Mouse (Mus musculus) heart, embryonic 15.5 days (tissue): Measurements from ENCODE around the gene Neurog3. TPM values are rescaled to one million over a fixed set of nuclear protein-coding genes. Genes with fewer than 3 reads are reported as not detected.
A peak's percentile ranks its signal among the peaks of the same experiment; 100 is the strongest.

ENCODE experiments used
- ATAC-seq: fragments of 200-750 bp; cut with Nextera tagmentation; replicated peaks from 2 replicates; pipeline ENCODE4 v1.8.0; 2017; ENCODE audit warnings: low read depth, moderate TSS enrichment; ENCODE audit not compliant: insufficient number of reproducible peaks, insufficient read depth, low FRiP score
- H3K27ac ChIP-seq: fragments of 300-500 bp; sonication (generic); 2 replicates; pipeline ENCODE4 v1.5.1; 2015; ENCODE audit warnings: mild to moderate bottlenecking, inconsistent platforms
- H3K27me3 ChIP-seq: fragments of 300-500 bp; sonication (generic); 2 replicates; pipeline ENCODE4 v1.6.1; 2015; ENCODE audit warnings: inconsistent platforms
- H3K36me3 ChIP-seq: fragments of 300-500 bp; sonication (generic); 2 replicates; pipeline ENCODE4 v1.6.1; 2015; ENCODE audit warnings: mild to moderate bottlenecking, inconsistent platforms
- H3K4me1 ChIP-seq: fragments of 300-500 bp; sonication (generic); replicated peaks from 2 replicates; pipeline ENCODE4 v1.6.1; 2015; ENCODE audit warnings: inconsistent platforms
- H3K4me2 ChIP-seq: fragments of 300-500 bp; sonication (generic); 2 replicates; pipeline ENCODE4 v1.6.1; 2015; ENCODE audit warnings: inconsistent platforms, mild to moderate bottlenecking, moderate library complexity
- H3K4me3 ChIP-seq: fragments of 300-500 bp; sonication (generic); 2 replicates; pipeline ENCODE4 v1.5.1; 2015; ENCODE audit warnings: mild to moderate bottlenecking, inconsistent platforms
- H3K9ac ChIP-seq: fragments of 300-500 bp; sonication (generic); 2 replicates; pipeline ENCODE4 v1.6.1; 2015; ENCODE audit warnings: mild to moderate bottlenecking, inconsistent platforms
- H3K9me3 ChIP-seq: fragments of 300-500 bp; sonication (generic); replicated peaks from 2 replicates; pipeline ENCODE4 v1.6.1; 2016; ENCODE audit warnings: inconsistent platforms
- WGBS: fragments of 180-500 bp; shearing (Covaris S2); methylation state at CpG from one replicate; pipeline ENCODE4 v1.1.7; 2015; ENCODE audit warnings: mixed read lengths; 5-methylcytosine and 5-hydroxymethylcytosine counted together
- polyA plus RNA-seq: library from polyadenylated mRNA; unstranded; fragments of >200 nt; fragmentation: Nextera tagmentation; extraction: Ambion mirVana; gene quantifications from 2 replicates; pipeline ENCODE4 v1.2.1, GENCODE M21; 2015

The Neurog3 gene
- not detected in 2 replicates for polyA plus RNA-seq

GRCm38 (mm10) chr10:62132691-62133281 lies at the start of gene Neurog3:
Gene Neurog3, plus strand, starts transcription at chr10:62133090.
- peaks cover 11% of the 10 kb centered on the region for H3K4me1 ChIP-seq
- H3K36me3 ChIP-seq, result no peaks in the 10 kb centered on the region
- no peak within 1 kb of the TSS for H3K9ac ChIP-seq
- under 1% methylated on average over 29 of the region's 29 CpGs for WGBS
- peak within 1 kb of the TSS; percentile 33 for H3K4me3 ChIP-seq
- H3K27ac ChIP-seq, result no peak within 1 kb of the TSS
- H3K9me3 ChIP-seq, result no peaks in the 10 kb centered on the region
- peak within 1 kb of the TSS; percentile 59 for H3K4me2 ChIP-seq
- no peak for ATAC-seq
- peaks cover 100% of the 10 kb centered on the region for H3K27me3 ChIP-seq

- no peaks in the 10 kb centered on the region for H3K36me3 ChIP-seq
- no peaks in the 10 kb centered on the region for H3K9me3 ChIP-seq
- ATAC-seq, result no peak
- no peak overlapping the region for H3K4me2 ChIP-seq
- H3K27me3 ChIP-seq, result no peaks in the 10 kb centered on the region
- no peak overlapping the region for H3K9ac ChIP-seq
- H3K4me3 ChIP-seq, result no peak overlapping the region
- WGBS, result 59% methylated on average over 2 of the region's 2 CpGs
- no peak overlapping the region for H3K27ac ChIP-seq
- H3K4me1 ChIP-seq, result no peaks in the 10 kb centered on the region
Observed at GRCm38 (mm10) chr10:62086044-62086443, 46.8 kb upstream of the Neurog3 start.

DNA sequence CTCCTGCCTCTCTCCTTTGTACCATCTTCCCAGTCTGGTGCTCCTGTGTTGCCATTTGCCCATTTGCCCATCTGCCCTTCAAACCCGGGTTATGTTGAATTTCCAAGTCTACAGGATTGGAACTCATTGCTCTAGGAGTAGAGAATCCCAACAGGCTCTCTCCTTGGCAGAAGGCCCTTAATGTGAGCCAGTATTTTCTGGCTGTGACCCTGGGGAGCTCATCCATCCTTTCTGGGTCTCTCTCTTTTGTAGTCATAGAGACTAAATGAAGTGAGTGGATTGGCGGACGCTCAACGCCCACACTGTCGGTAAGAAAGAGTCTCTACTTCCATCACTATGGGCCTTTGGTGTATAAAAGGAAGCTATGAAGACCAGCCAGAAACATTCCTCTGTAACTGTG lies 46.1 kb upstream of the Neurog3 start:
- ATAC-seq, result no peak
- Histone ChIP-seq H3K36me3 (no peaks in the 10 kb centered on the region), H3K4me2 (no peak overlapping the region), H3K4me3 (no peak overlapping the region), H3K9me3 (no peaks in the 10 kb centered on the region), H3K9ac (no peak overlapping the region), H3K27me3 (no peaks in the 10 kb centered on the region), H3K27ac (no peak overlapping the region), H3K4me1 (no peaks in the 10 kb centered on the region)
- 82% methylated on average over 5 of the region's 5 CpGs for whole genome bisulfite sequencing

DNA sequence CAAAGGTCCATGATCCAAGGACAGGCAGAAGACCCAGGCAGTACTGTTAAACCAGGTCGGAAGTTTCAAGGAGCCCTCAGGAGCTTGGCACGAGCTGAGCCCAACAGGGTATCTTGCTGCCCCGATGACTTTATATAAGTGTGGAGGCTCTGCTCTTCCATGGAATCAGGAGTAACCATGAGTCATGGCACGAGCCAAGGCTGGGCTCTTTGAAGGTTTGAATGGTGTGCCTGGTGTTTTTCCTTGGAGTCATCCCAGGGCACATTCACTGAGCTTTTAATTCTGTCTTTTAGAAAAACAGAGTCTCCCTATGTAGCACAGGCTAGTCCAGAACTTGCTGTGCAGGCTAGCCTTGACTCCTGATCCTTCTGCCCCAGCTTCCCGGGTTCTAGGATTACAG lies 44.5 kb upstream of the Neurog3 start:
- H3K27me3 ChIP-seq, result no peaks in the 10 kb centered on the region
- 72% methylated on average over 5 of the region's 5 CpGs for WGBS
- H3K4me2 ChIP-seq, result no peak overlapping the region
- no peak overlapping the region for H3K27ac ChIP-seq
- H3K9me3 ChIP-seq, result no peaks in the 10 kb centered on the region
- no peak overlapping the region for H3K9ac ChIP-seq
- no peaks in the 10 kb centered on the region for H3K36me3 ChIP-seq
- no peaks in the 10 kb centered on the region for H3K4me1 ChIP-seq
- H3K4me3 ChIP-seq, result no peak overlapping the region
- no peak for ATAC-seq

DNA sequence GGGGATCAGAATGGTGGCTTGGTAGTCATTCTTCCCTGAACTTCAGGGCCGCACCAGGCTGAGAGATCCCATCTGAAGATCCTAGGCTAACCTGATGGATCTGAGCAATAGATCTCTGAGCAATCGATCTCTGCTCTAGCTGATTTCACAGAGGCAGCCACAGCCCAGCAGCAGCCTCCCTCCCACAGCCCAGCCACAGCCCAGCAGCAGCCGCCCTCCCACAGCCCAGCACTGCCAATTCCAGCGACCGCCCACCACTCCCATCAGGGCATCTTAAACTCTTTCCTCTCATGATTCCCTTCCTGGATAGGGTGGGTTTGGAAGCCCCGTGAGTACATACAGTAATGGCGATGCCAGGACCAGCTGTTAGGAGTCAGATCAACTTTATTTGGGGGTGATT lies 43.8 kb upstream of the Neurog3 start:
- Histone ChIP-seq H3K9ac (no peak overlapping the region), H3K36me3 (no peaks in the 10 kb centered on the region), H3K27me3 (no peaks in the 10 kb centered on the region), H3K4me2 (no peak overlapping the region), H3K9me3 (no peaks in the 10 kb centered on the region), H3K27ac (no peak overlapping the region), H3K4me3 (no peak overlapping the region), H3K4me1 (no peaks in the 10 kb centered on the region)
- no peak for ATAC-seq
- 51% methylated on average over 7 of the region's 7 CpGs for WGBS

DNA sequence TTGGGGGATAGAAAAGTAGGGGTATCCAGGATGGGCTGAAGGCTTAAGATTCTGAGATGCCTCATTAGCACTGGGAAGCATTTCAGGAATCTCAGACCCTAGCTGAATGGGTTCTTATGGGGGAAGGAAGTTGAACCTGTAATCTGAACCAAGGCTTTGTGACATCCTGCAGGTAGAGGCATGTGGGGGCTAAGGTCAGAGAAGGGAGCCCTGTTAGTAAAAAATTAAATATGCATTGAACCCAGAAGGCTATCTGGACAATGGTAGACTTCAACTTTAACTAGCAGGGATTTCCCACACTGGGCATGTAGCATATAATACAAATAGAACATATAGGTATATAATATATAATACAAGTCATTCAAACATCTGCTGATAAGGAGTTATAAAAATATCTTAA lies 43.4 kb upstream of the Neurog3 start:
- no peak for ATAC-seq
- no peak overlapping the region for H3K4me3 ChIP-seq
- no peaks in the 10 kb centered on the region for H3K4me1 ChIP-seq
- no peak overlapping the region for H3K9ac ChIP-seq
- no peak overlapping the region for H3K27ac ChIP-seq
- H3K4me2 ChIP-seq, result no peak overlapping the region
- H3K9me3 ChIP-seq, result no peaks in the 10 kb centered on the region
- H3K36me3 ChIP-seq, result no peaks in the 10 kb centered on the region
- no peaks in the 10 kb centered on the region for H3K27me3 ChIP-seq

- WGBS, result 69% methylated on average over 7 of the region's 7 CpGs
- H3K27ac ChIP-seq, result no peak overlapping the region
- H3K4me1 ChIP-seq, result no peaks in the 10 kb centered on the region
- no peak overlapping the region for H3K4me3 ChIP-seq
- H3K9me3 ChIP-seq, result no peaks in the 10 kb centered on the region
- ATAC-seq, result no peak
- no peaks in the 10 kb centered on the region for H3K36me3 ChIP-seq
- no peaks in the 10 kb centered on the region; the same call in 1 of the 2 replicates for H3K27me3 ChIP-seq
- no peak overlapping the region for H3K9ac ChIP-seq
- H3K4me2 ChIP-seq, result no peak overlapping the region
Observed at GRCm38 (mm10) chr10:62093903-62094302, 39.0 kb upstream of the Neurog3 start.

DNA sequence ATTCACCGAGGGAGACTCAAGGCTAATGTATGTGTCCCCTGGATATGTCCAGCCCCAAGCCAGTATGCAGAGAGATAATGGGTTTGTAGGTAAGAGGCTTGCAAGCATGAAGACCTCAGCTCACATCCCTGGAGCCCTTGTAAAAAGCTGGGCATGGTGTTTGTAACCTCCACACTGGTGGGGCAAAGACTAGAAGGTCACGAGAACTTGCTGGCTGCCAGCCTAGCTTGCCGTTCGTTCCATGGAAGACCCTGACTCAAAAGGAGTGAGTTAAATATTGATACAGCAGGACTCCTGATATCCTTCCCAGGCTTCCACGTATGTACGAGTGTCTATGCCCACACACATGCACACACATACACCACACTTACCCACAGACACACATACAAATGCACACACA lies 38.5 kb upstream of the Neurog3 start:
- H3K4me1 ChIP-seq, result no peaks in the 10 kb centered on the region
- no peak overlapping the region for H3K27ac ChIP-seq
- no peaks in the 10 kb centered on the region; the same call in 1 of the 2 replicates for H3K27me3 ChIP-seq
- no peak for ATAC-seq
- 73% methylated on average over 6 of the region's 6 CpGs for WGBS
- H3K4me3 ChIP-seq, result no peak overlapping the region
- no peaks in the 10 kb centered on the region for H3K36me3 ChIP-seq
- no peak overlapping the region for H3K4me2 ChIP-seq
- no peaks in the 10 kb centered on the region for H3K9me3 ChIP-seq
- H3K9ac ChIP-seq, result no peak overlapping the region

GRCm38 (mm10) chr10:62099749-62100403 lies 33.0 kb upstream of the Neurog3 start:
- Histone ChIP-seq H3K4me3 (no peak overlapping the region), H3K36me3 (no peaks in the 10 kb centered on the region), H3K4me2 (no peak overlapping the region), H3K9ac (no peak overlapping the region), H3K9me3 (no peaks in the 10 kb centered on the region), H3K27ac (no peak overlapping the region), H3K4me1 (no peaks in the 10 kb centered on the region), H3K27me3 (peaks cover 41% of the 10 kb centered on the region)
- 60% methylated on average over 10 of the region's 10 CpGs for WGBS
- no peak for ATAC-seq

GRCm38 (mm10) chr10:62101504-62102439 lies 31.1 kb upstream of the Neurog3 start:
- Histone ChIP-seq H3K4me2 (no peak overlapping the region), H3K4me1 (no peaks in the 10 kb centered on the region), H3K9ac (no peak overlapping the region), H3K36me3 (no peaks in the 10 kb centered on the region), H3K9me3 (no peaks in the 10 kb centered on the region), H3K27ac (no peak overlapping the region), H3K4me3 (no peak overlapping the region), H3K27me3 (peaks cover 47% of the 10 kb centered on the region)
- peak; percentile 10; the same call in 1 of the 2 replicates for ATAC-seq
- WGBS, result 10% methylated on average over 7 of the region's 7 CpGs

GRCm38 (mm10) chr10:62104835-62105576 lies 27.9 kb upstream of the Neurog3 start:
- Histone ChIP-seq H3K4me1 (no peaks in the 10 kb centered on the region), H3K36me3 (no peaks in the 10 kb centered on the region), H3K4me2 (no peak overlapping the region), H3K9me3 (no peaks in the 10 kb centered on the region), H3K27ac (no peak overlapping the region), H3K9ac (no peak overlapping the region), H3K4me3 (no peak overlapping the region), H3K27me3 (peaks cover 75% of the 10 kb centered on the region)
- WGBS, result 19% methylated on average over 7 of the region's 7 CpGs
- ATAC-seq, result no peak
